Mouse (Mus musculus): ENCODE data around the gene Nup98. TPM values are rescaled to one million over a fixed set of nuclear protein-coding genes. Genes with fewer than 3 reads are reported as not detected.

Gene Nup98
- polyA plus RNA-seq, 1 experiment = 23.0 TPM

DNA sequence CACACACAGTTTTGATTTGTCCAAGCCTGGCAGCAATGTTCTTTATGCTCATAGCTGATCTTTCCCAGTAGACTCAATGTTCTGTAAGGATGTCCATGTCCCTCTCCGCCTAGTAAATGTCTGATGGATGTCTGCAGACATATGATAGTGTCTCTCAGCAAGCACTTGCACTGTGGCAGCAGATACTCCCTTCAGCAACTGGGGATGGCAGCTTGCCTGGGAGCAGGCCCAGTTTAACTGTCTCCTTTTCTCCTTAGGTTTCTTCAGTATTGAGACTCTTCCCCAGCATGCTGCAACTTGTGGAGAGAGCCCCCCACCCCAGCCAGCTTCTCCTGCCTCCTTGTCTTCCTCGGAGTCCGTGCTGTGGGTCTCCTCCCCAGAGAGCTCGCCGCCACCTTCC, 128.2 kb downstream of the Nup98 start:
- no peaks in the 10 kb centered on the region for H3K79me2 ChIP-seq (ENCODE audit: control insufficient read depth, insufficient read depth)
- H3K36me3 ChIP-seq (ENCODE audit: control insufficient read depth, insufficient read depth) = peaks cover 35% of the 10 kb centered on the region
- TF ChIP-seq CTCF (IDR thresholded peaks at IDR 0.05; ENCODE audit: control insufficient read depth, insufficient read depth, insufficient read length) (no peak), MYOD1 (IDR thresholded peaks at IDR 0.05; ENCODE audit: control insufficient read depth, insufficient read length, low read depth) (no peak), USF1 (IDR thresholded peaks at IDR 0.05; ENCODE audit: low read depth) (no peak), MAX (IDR thresholded peaks at IDR 0.05) (no peak), MYOG (IDR thresholded peaks at IDR 0.05; ENCODE audit: control insufficient read depth, extremely low read depth, insufficient read length) (no peak), FOSL1 (IDR thresholded peaks at IDR 0.05; ENCODE audit: insufficient read depth, low read length, poor library complexity, severe bottlenecking) (no peak), CEBPB (IDR thresholded peaks at IDR 0.05; ENCODE audit: low read depth) (no peak)
- no peaks in the 10 kb centered on the region for H3K79me3 ChIP-seq (ENCODE audit: low read depth)
- H3K27me3 ChIP-seq (ENCODE audit: control insufficient read depth, insufficient read depth, insufficient read length) = no peaks in the 10 kb centered on the region
- no peak overlapping the region for H3K4me3 ChIP-seq (ENCODE audit: insufficient read depth, poor library complexity, severe bottlenecking)
- H3ac ChIP-seq (ENCODE audit: control insufficient read depth, insufficient read length, low read depth) = no peak overlapping the region

DNA sequence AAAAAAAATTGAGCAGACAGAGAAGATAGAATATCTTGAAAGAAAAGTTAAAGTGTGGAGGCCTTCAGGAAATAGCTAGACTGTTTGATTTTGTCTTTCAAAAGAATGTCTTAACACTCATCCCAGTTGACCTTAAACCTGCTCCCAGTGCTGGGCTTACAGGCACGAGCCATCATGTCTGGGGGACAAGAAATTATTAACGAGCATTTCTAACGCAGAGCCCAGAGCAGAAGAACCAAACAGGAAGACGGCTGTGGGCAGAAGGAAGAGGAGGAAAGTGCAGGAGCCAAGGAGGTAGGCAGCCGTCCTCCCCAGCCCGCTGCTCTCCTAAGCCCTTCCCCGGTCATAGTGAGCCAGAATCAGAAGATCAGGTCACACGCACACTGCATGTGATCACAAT, 129.7 kb downstream of the Nup98 start:
- Histone ChIP-seq H3K79me3 (ENCODE audit: low read depth) (no peaks in the 10 kb centered on the region), H3K79me2 (ENCODE audit: control insufficient read depth, insufficient read depth) (no peaks in the 10 kb centered on the region), H3K4me3 (ENCODE audit: insufficient read depth, poor library complexity, severe bottlenecking) (no peak overlapping the region), H3K27me3 (ENCODE audit: control insufficient read depth, insufficient read depth, insufficient read length) (no peaks in the 10 kb centered on the region), H3ac (ENCODE audit: control insufficient read depth, insufficient read length, low read depth) (no peak overlapping the region), H3K36me3 (ENCODE audit: control insufficient read depth, insufficient read depth) (peaks cover 39% of the 10 kb centered on the region)
- TF ChIP-seq CEBPB (IDR thresholded peaks at IDR 0.05; ENCODE audit: low read depth) (no peak), MYOD1 (IDR thresholded peaks at IDR 0.05; ENCODE audit: control insufficient read depth, insufficient read length, low read depth) (no peak), USF1 (IDR thresholded peaks at IDR 0.05; ENCODE audit: low read depth) (no peak), FOSL1 (IDR thresholded peaks at IDR 0.05; ENCODE audit: insufficient read depth, low read length, poor library complexity, severe bottlenecking) (no peak), MYOG (IDR thresholded peaks at IDR 0.05; ENCODE audit: control insufficient read depth, extremely low read depth, insufficient read length) (no peak), CTCF (IDR thresholded peaks at IDR 0.05; ENCODE audit: control insufficient read depth, insufficient read depth, insufficient read length) (no peak), MAX (IDR thresholded peaks at IDR 0.05) (no peak)

DNA sequence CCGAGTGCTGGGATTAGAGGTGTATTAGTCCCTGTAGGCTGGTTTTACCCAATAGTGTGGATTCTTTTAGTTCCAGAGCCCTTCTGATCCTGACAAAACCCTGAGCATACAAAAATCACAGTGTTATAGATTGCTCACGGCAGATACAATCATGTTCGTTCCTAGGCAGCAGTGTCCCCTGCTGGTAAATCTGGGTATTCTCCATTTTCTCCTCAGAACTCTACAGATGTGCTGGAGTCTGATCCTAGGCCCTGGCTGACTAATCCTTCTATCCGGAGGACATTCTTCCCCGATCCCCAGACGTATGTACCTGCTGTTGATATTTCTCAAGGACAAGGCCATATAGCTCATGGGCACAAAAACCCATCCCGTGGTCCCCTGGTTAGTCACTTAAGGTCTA, 131.5 kb downstream of the Nup98 start:
- Histone ChIP-seq H3K36me3 (ENCODE audit: control insufficient read depth, insufficient read depth) (peaks cover 45% of the 10 kb centered on the region), H3ac (ENCODE audit: control insufficient read depth, insufficient read length, low read depth) (no peak overlapping the region), H3K79me2 (ENCODE audit: control insufficient read depth, insufficient read depth) (no peaks in the 10 kb centered on the region), H3K79me3 (ENCODE audit: low read depth) (no peaks in the 10 kb centered on the region), H3K27me3 (ENCODE audit: control insufficient read depth, insufficient read depth, insufficient read length) (no peaks in the 10 kb centered on the region), H3K4me3 (ENCODE audit: insufficient read depth, poor library complexity, severe bottlenecking) (no peak overlapping the region)
- TF ChIP-seq CTCF (IDR thresholded peaks at IDR 0.05; ENCODE audit: control insufficient read depth, insufficient read depth, insufficient read length) (no peak), FOSL1 (IDR thresholded peaks at IDR 0.05; ENCODE audit: insufficient read depth, low read length, poor library complexity, severe bottlenecking) (no peak), USF1 (IDR thresholded peaks at IDR 0.05; ENCODE audit: low read depth) (no peak), MYOD1 (IDR thresholded peaks at IDR 0.05; ENCODE audit: control insufficient read depth, insufficient read length, low read depth) (no peak), MYOG (IDR thresholded peaks at IDR 0.05; ENCODE audit: control insufficient read depth, extremely low read depth, insufficient read length) (no peak), MAX (IDR thresholded peaks at IDR 0.05) (no peak), CEBPB (IDR thresholded peaks at IDR 0.05; ENCODE audit: low read depth) (no peak)

DNA sequence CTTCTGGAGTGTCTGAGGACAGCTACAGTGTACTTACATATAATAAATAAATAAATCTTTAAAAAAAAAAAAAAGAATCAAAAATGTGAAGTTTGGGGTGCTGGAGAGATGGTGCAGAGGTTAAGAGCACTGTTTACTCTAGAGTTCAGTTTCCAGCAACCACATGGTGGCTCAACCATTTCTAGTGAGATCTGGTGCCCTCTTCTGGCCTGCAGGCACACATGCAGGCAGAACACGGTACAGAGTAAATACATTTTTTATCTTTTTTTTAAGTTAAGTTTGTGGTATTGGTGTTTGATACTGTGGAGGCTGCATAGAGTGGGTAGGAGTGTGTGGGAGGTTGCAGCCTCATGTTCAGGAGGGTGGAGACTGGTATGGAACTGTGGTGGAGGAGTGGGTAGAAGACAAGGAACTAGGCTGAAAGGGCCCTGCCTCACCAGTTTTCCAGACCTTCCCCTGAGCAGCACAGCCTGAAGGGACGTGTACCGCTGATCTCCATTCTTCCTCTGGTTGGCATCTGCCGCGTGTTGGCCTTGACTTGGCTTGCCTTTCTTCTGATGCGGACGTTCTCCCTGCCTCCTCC, 133.2 kb downstream of the Nup98 start:
- Histone ChIP-seq H3ac (ENCODE audit: control insufficient read depth, insufficient read length, low read depth) (no peak overlapping the region), H3K36me3 (ENCODE audit: control insufficient read depth, insufficient read depth) (peaks cover 45% of the 10 kb centered on the region), H3K79me3 (ENCODE audit: low read depth) (no peaks in the 10 kb centered on the region), H3K27me3 (ENCODE audit: control insufficient read depth, insufficient read depth, insufficient read length) (no peaks in the 10 kb centered on the region), H3K4me3 (ENCODE audit: insufficient read depth, poor library complexity, severe bottlenecking) (no peak overlapping the region), H3K79me2 (ENCODE audit: control insufficient read depth, insufficient read depth) (no peaks in the 10 kb centered on the region)
- TF ChIP-seq FOSL1 (IDR thresholded peaks at IDR 0.05; ENCODE audit: insufficient read depth, low read length, poor library complexity, severe bottlenecking) = no peak
- TF ChIP-seq CTCF (IDR thresholded peaks at IDR 0.05; ENCODE audit: control insufficient read depth, insufficient read depth, insufficient read length) = peak; percentile 6
- TF ChIP-seq MYOD1 (IDR thresholded peaks at IDR 0.05; ENCODE audit: control insufficient read depth, insufficient read length, low read depth) = no peak
- no peak for TF ChIP-seq MYOG (IDR thresholded peaks at IDR 0.05; ENCODE audit: control insufficient read depth, extremely low read depth, insufficient read length)
- no peak for TF ChIP-seq USF1 (IDR thresholded peaks at IDR 0.05; ENCODE audit: low read depth)
- no peak for TF ChIP-seq CEBPB (IDR thresholded peaks at IDR 0.05; ENCODE audit: low read depth)

Other genes starting within 250 kb of the Nup98 start
- 0.95 TPM for gene Il18bp, start 191.5 kb downstream of the Nup98 start, polyA plus RNA-seq (2012; fragmentation: generic; extraction: Trizol)
- 55.8 TPM for gene Rnf121, start 144.7 kb downstream of the Nup98 start, polyA plus RNA-seq (2012; fragmentation: generic; extraction: Trizol)
- 13.2 TPM for gene Xndc1, start 144.7 kb downstream of the Nup98 start, polyA plus RNA-seq (2012; fragmentation: generic; extraction: Trizol)
- 0.16 TPM for gene Xntrpc, start 144.5 kb downstream of the Nup98 start, polyA plus RNA-seq (2012; fragmentation: generic; extraction: Trizol)
- gene Trpc2, start 127.1 kb downstream of the Nup98 start, polyA plus RNA-seq (2012; fragmentation: generic; extraction: Trizol) = not detected
- gene Art1, start 108.4 kb downstream of the Nup98 start, polyA plus RNA-seq (2012; fragmentation: generic; extraction: Trizol) = 0.05 TPM
- gene Art5, start 100.7 kb downstream of the Nup98 start, polyA plus RNA-seq (2012; fragmentation: generic; extraction: Trizol) = not detected
- 0.01 TPM for gene Chrna10, start 93.3 kb downstream of the Nup98 start, polyA plus RNA-seq (2012; fragmentation: generic; extraction: Trizol)
- 22.6 TPM for gene Pgap2, start within 50 bp of the Nup98 start, polyA plus RNA-seq (2012; fragmentation: generic; extraction: Trizol)
- 95.1 TPM for gene Rhog, start 45.9 kb upstream of the Nup98 start, polyA plus RNA-seq (2012; fragmentation: generic; extraction: Trizol)
- 8.6 TPM for gene Stim1, start 57.6 kb upstream of the Nup98 start, polyA plus RNA-seq (2012; fragmentation: generic; extraction: Trizol)
- 123 TPM for gene Rrm1, start 231.5 kb upstream of the Nup98 start, polyA plus RNA-seq (2012; fragmentation: generic; extraction: Trizol)

All from C2C12 (cell line).